In genomic region chr15:27927614-27928013, GRCm38 (mm10) we compare ENCODE assay signal across 21 mouse cellular contexts.
A peak's percentile ranks its signal among the peaks of the same experiment; 100 is the strongest.
DNase-seq lines count a peak whose midpoint lies in the region; ATAC-seq lines count a peak whose summit lies in the region.
"Had no signal": no experiment of that assay in that cellular context is flagged by ENCODE, and none has a peak within 500 bp of the region (broad histone marks: within the 10 kb centered on the region; RNA-seq: fewer than 3 reads in every experiment).

No protein-coding gene starts in this region.

- H3K4me1 ChIP-seq in forebrain, embryonic 12.5 days = peaks cover 42% of the 10 kb centered on the region

- H3K4me3 ChIP-seq in forebrain, embryonic 12.5 days (replicated peaks) = no peak overlapping the region

- H3K9me3 ChIP-seq in forebrain, embryonic 12.5 days = no peaks in the 10 kb centered on the region

- no peaks in the 10 kb centered on the region for H3K27me3 ChIP-seq in forebrain, embryonic 12.5 days
- H3K27me3 ChIP-seq: CH12.LX, Patski had no signal

- 94% methylated on average over 6 of the region's 6 CpGs for WGBS in forebrain, embryonic 12.5 days

- no peak overlapping the region for H3K9ac ChIP-seq in forebrain, embryonic 12.5 days

- H3K4me2 ChIP-seq in forebrain, embryonic 12.5 days = no peak overlapping the region

- H3K27ac ChIP-seq in forebrain, embryonic 12.5 days = no peak overlapping the region

- no peaks in the 10 kb centered on the region for H3K36me3 ChIP-seq in forebrain, embryonic 12.5 days (replicated peaks)
- H3K36me3 ChIP-seq: G1E had no signal

- DNase-seq in CD4-positive, CD25-positive, alpha-beta regulatory T cell, adult 2 months (ENCODE audit: low read depth, low spot score) = peak; percentile 7
- DNase-seq in cerebellum, adult 9-11 months = peak; percentile 11
- no peak for DNase-seq in cerebellum, adult 8-10 months
- peak; percentile 68 for DNase-seq in fat pad, adult 2 months (ENCODE audit: extremely low read depth, low read depth, low spot score)
- peak; percentile 73 for DNase-seq in gonadal fat pad, adult 2 months (ENCODE audit: low read depth)
- DNase-seq in layer of hippocampus, postnatal 10 days (ENCODE audit: low spot score in 2 of 2) = no peak
- DNase-seq: adrenal gland, adult 2 months; adrenal gland, adult 8-10 months; adrenal gland, postnatal 10 days; adrenal gland, postnatal 14 days; adrenal gland, postnatal 25 days; adrenal gland, postnatal 36 days; cerebellum, adult 11 months; cerebellum, adult 11-12 months; cerebellum, adult 18-20 months; cerebellum, adult 2 months had no signal

- ATAC-seq in CD4-positive, CD25-positive, alpha-beta regulatory T cell, adult 4 months = no peak
- no peak for ATAC-seq in forebrain, embryonic 12.5 days (ENCODE audit: low FRiP score)
- ATAC-seq: Patski had no signal

Comparison
In these comparisons a context has a peak if more than half of its experiments do, and no peak if none do; other contexts are left out.
1. DNase-seq: peak in CD4-positive, CD25-positive, alpha-beta regulatory T cell, adult 2 months (single experiment), cerebellum, adult 9-11 months (single experiment), fat pad, adult 2 months (single experiment) and gonadal fat pad, adult 2 months (single experiment); none in cerebellum, adult 8-10 months (single experiment) and layer of hippocampus, postnatal 10 days (0 of 2).